ENCODE assay signal across 8 mouse cellular contexts in genomic region chr9:110685187-110685586, GRCm38 (mm10). TPM values are rescaled to one million over a fixed set of nuclear protein-coding genes. Genes with fewer than 3 reads are reported as not detected.
A peak's percentile ranks its signal among the peaks of the same experiment; 100 is the strongest.
DNase-seq lines count a peak whose midpoint lies in the region; ATAC-seq and TF ChIP-seq lines count a peak whose summit lies in the region.

No protein-coding gene starts in this region.

- TF ChIP-seq EP300 in heart, postnatal 0 days (IDR thresholded peaks at IDR 0.05; ENCODE audit: low read depth) = no peak

- ATAC-seq in heart, postnatal 0 days (ENCODE audit: insufficient read depth, low read depth) = no peak
- peak; percentile 88 for ATAC-seq in inflammation-experienced regulatory T-cells, adult 6 months

- H3ac ChIP-seq in C2C12 (ENCODE audit: control insufficient read depth, insufficient read length, low read depth) = peak overlapping the region; percentile 16

- no peak for DNase-seq in heart, postnatal 0 days (ENCODE audit: low spot score)
- no peak for DNase-seq in heart, postnatal 36 days
- DNase-seq in R1 (ENCODE audit: low read depth, low spot score) = peak; percentile 11
- DNase-seq in ovary, postnatal 14 days (ENCODE audit: low spot score) = no peak
- DNase-seq in layer of hippocampus, adult 11-12 months (ENCODE audit: low spot score) = no peak
- DNase-seq in left cerebral cortex, postnatal 36 days (ENCODE audit: low spot score in 2 of 2) = no peak

- peaks cover 19% of the 10 kb centered on the region for H3K79me3 ChIP-seq in C2C12 (ENCODE audit: low read depth)

- no peaks in the 10 kb centered on the region for H3K36me3 ChIP-seq in heart, postnatal 0 days (replicated peaks; ENCODE audit: control insufficient read depth, insufficient read depth, low read length)
- no peaks in the 10 kb centered on the region for H3K36me3 ChIP-seq in C2C12 (ENCODE audit: control insufficient read depth, insufficient read depth)

- H3K4me3 ChIP-seq in heart, postnatal 0 days (ENCODE audit: low read depth, low read length) = no peak overlapping the region
- H3K4me3 ChIP-seq in C2C12 (ENCODE audit: insufficient read depth, poor library complexity, severe bottlenecking) = no peak overlapping the region

- TF ChIP-seq CTCF in heart, postnatal 0 days (IDR thresholded peaks at IDR 0.05; ENCODE audit: low read depth) = no peak
- no peak for TF ChIP-seq CTCF in C2C12 (IDR thresholded peaks at IDR 0.05; ENCODE audit: control insufficient read depth, insufficient read depth, insufficient read length)

- 78% methylated on average over 8 of the region's 8 CpGs for WGBS in heart, postnatal 0 days

- peaks cover 52% of the 10 kb centered on the region for H3K4me1 ChIP-seq in heart, postnatal 0 days (ENCODE audit: control insufficient read depth, insufficient read depth)

- H3K9ac ChIP-seq in heart, postnatal 0 days (replicated peaks; ENCODE audit: low read depth, low read length) = no peak overlapping the region

- peak overlapping the region; percentile 97 for H3K27ac ChIP-seq in heart, postnatal 0 days (ENCODE audit: low read depth)

- H3K27me3 ChIP-seq in heart, postnatal 0 days (ENCODE audit: control insufficient read depth, insufficient read depth, low read length) = no peaks in the 10 kb centered on the region
- H3K27me3 ChIP-seq in C2C12 (ENCODE audit: control insufficient read depth, insufficient read depth, insufficient read length) = no peaks in the 10 kb centered on the region

- H3K4me2 ChIP-seq in heart, postnatal 0 days (ENCODE audit: low read depth, low read length) = no peak overlapping the region

- intact Hi-C loops in heart, postnatal 36 days (cut with DNase I) = no loop called here
- intact Hi-C loops in left cerebral cortex, postnatal 36 days (cut with DNase I) = loop anchor here (5.0 kb wide), 1 partner anchor 33 kb away; the partner anchor contains the start of gene Nbeal2

- peaks cover 72% of the 10 kb centered on the region for H3K79me2 ChIP-seq in C2C12 (ENCODE audit: control insufficient read depth, insufficient read depth)

- no peaks in the 10 kb centered on the region for H3K9me3 ChIP-seq in heart, postnatal 0 days (replicated peaks; ENCODE audit: control insufficient read depth, low read length)

TF ChIP-seq in C2C12, 6 proteins besides CTCF, POLR2A, EP300 and RAD21:
- TF ChIP-seq CEBPB (IDR thresholded peaks at IDR 0.05; ENCODE audit: low read depth) (peak; percentile 9), USF1 (IDR thresholded peaks at IDR 0.05; ENCODE audit: low read depth) (no peak), MYOD1 (IDR thresholded peaks at IDR 0.05; ENCODE audit: control insufficient read depth, insufficient read length, low read depth) (peak; percentile 55), FOSL1 (IDR thresholded peaks at IDR 0.05; ENCODE audit: insufficient read depth, low read length, poor library complexity, severe bottlenecking) (no peak), MYOG (IDR thresholded peaks at IDR 0.05; ENCODE audit: control insufficient read depth, extremely low read depth, insufficient read length) (no peak), MAX (IDR thresholded peaks at IDR 0.05) (no peak)

RNA-seq across cellular contexts. Expression of gene Ccdc12, which starts 28.9 kb away (rescaled TPM):
- total RNA-seq in heart, postnatal 0 days (2014; rRNA removed; ENCODE audit: low replicate concordance) = 52.9 and 95.9 TPM in 2 replicates
- 134 and 143 TPM in 2 replicates for polyA plus RNA-seq in heart, postnatal 0 days (2015; fragmentation: Nextera tagmentation; extraction: Ambion mirVana)
- total RNA-seq in heart, postnatal 36 days (2021) = 10 to 100 TPM; 60.6 to 66.9 TPM
- 86.7 TPM for polyA plus RNA-seq in C2C12 (2012; fragmentation: generic; extraction: Trizol)
- 100 to 1,000 TPM; 222 to 259 (median 234) TPM for polyA plus RNA-seq in inflammation-experienced regulatory T-cells, adult 6 months (2017; shearing (Covaris generic))
- 10 to 100 TPM; 56.1 to 60.8 TPM for total RNA-seq in left cerebral cortex, postnatal 36 days (2021)

RNA-seq across cellular contexts. Expression of gene Nbeal2, which starts 31.2 kb away (rescaled TPM):
- 11.5 and 12.9 TPM in 2 replicates for total RNA-seq in heart, postnatal 0 days (2014; rRNA removed; ENCODE audit: low replicate concordance)
- 1.2 and 1.6 TPM in 2 replicates for polyA plus RNA-seq in heart, postnatal 0 days (2015; fragmentation: Nextera tagmentation; extraction: Ambion mirVana)
- total RNA-seq in heart, postnatal 36 days (2021) = 10 to 100 TPM in 1 of 2 experiments, 1 to 10 TPM in 1; 9.5 to 11.0 TPM
- 3.3 TPM for polyA plus RNA-seq in C2C12 (2012; fragmentation: generic; extraction: Trizol)
- 10 to 100 TPM; 20.0 to 42.0 (median 21.1) TPM for polyA plus RNA-seq in inflammation-experienced regulatory T-cells, adult 6 months (2017; shearing (Covaris generic))
- 10 to 100 TPM in 1 of 2 experiments, 1 to 10 TPM in 1; 7.8 to 13.5 TPM for total RNA-seq in left cerebral cortex, postnatal 36 days (2021)

RNA-seq across cellular contexts. Expression of gene Myl3, which starts 56.5 kb away (rescaled TPM):
- total RNA-seq in heart, postnatal 0 days (2014; rRNA removed; ENCODE audit: low replicate concordance) = 7,206 and 8,752 TPM in 2 replicates
- 7,883 and 7,975 TPM in 2 replicates for polyA plus RNA-seq in heart, postnatal 0 days (2015; fragmentation: Nextera tagmentation; extraction: Ambion mirVana)
- over 10,000 TPM; 10,942 to 11,353 TPM for total RNA-seq in heart, postnatal 36 days (2021)
- polyA plus RNA-seq in C2C12 (2012; fragmentation: generic; extraction: Trizol) = not detected
- not detected for polyA plus RNA-seq in inflammation-experienced regulatory T-cells, adult 6 months (2017; shearing (Covaris generic))
- total RNA-seq in left cerebral cortex, postnatal 36 days (2021) = under 1 TPM in 1 of 2 experiments, not detected in 1; 0.59 TPM

Comparison
In these comparisons a context has a peak if more than half of its experiments do, and no peak if none do; other contexts are left out.
1. RNA of gene Myl3, which starts 56.5 kb away (total RNA-seq): 10,942 to 11,353 TPM in heart, postnatal 36 days and 7,206 to 8,752 TPM in heart, postnatal 0 days; 0.59 TPM in left cerebral cortex, postnatal 36 days; every median in the first group is over 1,000 times any median in the second.